In genomic region chr16:58408062-58408486, GRCm38 (mm10) we compare ENCODE assay signal across 8 mouse cellular contexts. TPM values are rescaled to one million over a fixed set of nuclear protein-coding genes. Genes with fewer than 3 reads are reported as not detected.
DNase-seq lines count a peak whose midpoint lies in the region; ATAC-seq lines count a peak whose summit lies in the region.

Gene Dcbld2, plus strand, starts transcription at chr16:58408443.

- 0% methylated on average over 31 of the region's 32 CpGs for WGBS in lung, embryonic 16.5 days

- peak within 1 kb of the TSS; percentile 81 for H3K27ac ChIP-seq in lung, embryonic 16.5 days (ENCODE audit: low read length)

- no peaks in the 10 kb centered on the region for H3K9me3 ChIP-seq in lung, embryonic 16.5 days (ENCODE audit: control insufficient read depth, low read length)

- no peaks in the 10 kb centered on the region for H3K36me3 ChIP-seq in lung, embryonic 16.5 days (ENCODE audit: control insufficient read depth, insufficient read depth, low read length)

- peaks cover 13% of the 10 kb centered on the region for H3K4me1 ChIP-seq in lung, embryonic 16.5 days (replicated peaks; ENCODE audit: control insufficient read depth, insufficient read depth, low read length)

- peak within 1 kb of the TSS; percentile 81 for H3K4me2 ChIP-seq in lung, embryonic 16.5 days (ENCODE audit: low read depth, low read length)

- H3K4me3 ChIP-seq in lung, embryonic 16.5 days (ENCODE audit: low read length): peak within 1 kb of the TSS; percentile 99

- ATAC-seq in hematopoietic stem cell, adult 5-6 weeks (replicated peaks in 1 of 2; ENCODE audit: insufficient read depth in 1 of 2, low FRiP score in 2 of 2, low TSS enrichment in 1 of 2, low read depth in 1 of 2, poor library complexity in 2 of 2, severe bottlenecking in 2 of 2): peak; percentile 100
- ATAC-seq in lung, embryonic 16.5 days (ENCODE audit: low read depth): peak; percentile 100

- no peaks in the 10 kb centered on the region for H3K27me3 ChIP-seq in lung, embryonic 16.5 days (ENCODE audit: control insufficient read depth, insufficient read depth, low read depth, low read length)

- H3K9ac ChIP-seq in lung, embryonic 16.5 days (ENCODE audit: low read length): peak within 1 kb of the TSS; percentile 82

- peak; percentile 97 for DNase-seq in MEL-GATA-1-ER (ENCODE audit: extremely low read depth, low read depth)
- DNase-seq in cerebellum, adult 8-10 months: peak; percentile 95
- DNase-seq in forelimb bud, embryonic 11.5 days (ENCODE audit: low read depth, low spot score): peak; percentile 98
- peak; percentile 90 for DNase-seq in layer of hippocampus, adult 9-10 months (ENCODE audit: low spot score)
- peak; percentile 85 for DNase-seq in ovary, postnatal 10 days (ENCODE audit: low spot score)
- peak; percentile 78 for DNase-seq in thymus, postnatal 10 days (ENCODE audit: low spot score in 2 of 2)

RNA-seq across cellular contexts. Expression of gene Dcbld2, which starts in this region (rescaled TPM):
- 0.94 and 2.5 TPM in 2 replicates for total RNA-seq in hematopoietic stem cell, adult 5-6 weeks (2017)
- polyA plus RNA-seq in lung, embryonic 16.5 days (2015; fragmentation: Nextera tagmentation; extraction: Ambion mirVana): 6.2 and 7.0 TPM in 2 replicates

Comparison
In these comparisons a context has a peak if more than half of its experiments do, and no peak if none do; other contexts are left out.
1. Peak in every context shown above with its lines: DNase-seq, ATAC-seq, H3K4me3 ChIP-seq and H3K27ac ChIP-seq.